Mouse (Mus musculus) liver, adult 2 months (tissue): ENCODE measurements at regions not wholly inside any gene's neighbourhood (a gene's known extent, or its start where the extent isn't known, plus 50 kb on each side); places are given as distances from the start of the nearest gene placed in this dataset.

Source experiments
- CTCF ChIP-seq: fragments of 200-500 bp; IDR thresholded peaks from 2 replicates; pipeline ENCODE4 v1.5.1; 2011; ENCODE audit warnings: low read depth, low read length, control low read depth
- POLR2A ChIP-seq: fragments of 200-500 bp; IDR thresholded peaks from 2 replicates; pipeline ENCODE4 v1.6.1; 2011; ENCODE audit warnings: low read length, control low read depth; ENCODE audit not compliant: insufficient read depth; ENCODE audit errors: extremely low read depth

- TF ChIP-seq CTCF (no peak), POLR2A (no peak)
Observed at GRCm38 (mm10) chr17:79180277-79181130, 128.8 kb downstream of the Qpct start.
